Mouse (Mus musculus): ENCODE measurements around the gene Kdr. TPM values are rescaled to one million over a fixed set of nuclear protein-coding genes. Genes with fewer than 3 reads are reported as not detected.

Gene Kdr
- polyA plus RNA-seq, 1 experiment from 2014 or later: 22.8 TPM

GRCm38 (mm10) chr5:75945394-75945793 is 32.9 kb downstream of the Kdr start:
- no peaks in the 10 kb centered on the region for H3K36me3 ChIP-seq (ENCODE audit: control insufficient read depth, insufficient read depth)
- ATAC-seq: no peak
- no peak overlapping the region for H3K4me3 ChIP-seq (replicated peaks; ENCODE audit: low read length)
- H3K27ac ChIP-seq (ENCODE audit: low read length): no peak overlapping the region
- WGBS: 87% methylated on average over 4 of the region's 4 CpGs
- H3K27me3 ChIP-seq (replicated peaks; ENCODE audit: control insufficient read depth, insufficient read depth, low read length): no peaks in the 10 kb centered on the region
- no peaks in the 10 kb centered on the region for H3K9me3 ChIP-seq (ENCODE audit: control insufficient read depth, low read length)
- no peak overlapping the region for H3K4me2 ChIP-seq (ENCODE audit: low read length)
- H3K4me1 ChIP-seq (replicated peaks; ENCODE audit: control insufficient read depth, insufficient read depth, low read length): no peaks in the 10 kb centered on the region
- H3K9ac ChIP-seq (replicated peaks; ENCODE audit: low read depth, low read length): no peak overlapping the region

- H3K27me3 ChIP-seq (replicated peaks; ENCODE audit: control insufficient read depth, insufficient read depth, low read length): no peaks in the 10 kb centered on the region
- H3K4me1 ChIP-seq (replicated peaks; ENCODE audit: control insufficient read depth, insufficient read depth, low read length): no peaks in the 10 kb centered on the region
- no peaks in the 10 kb centered on the region for H3K9me3 ChIP-seq (ENCODE audit: control insufficient read depth, low read length)
- 95% methylated on average over 6 of the region's 6 CpGs for WGBS
- no peaks in the 10 kb centered on the region for H3K36me3 ChIP-seq (ENCODE audit: control insufficient read depth, insufficient read depth)
- no peak overlapping the region for H3K9ac ChIP-seq (replicated peaks; ENCODE audit: low read depth, low read length)
- ATAC-seq: no peak
- H3K27ac ChIP-seq (ENCODE audit: low read length): no peak overlapping the region
- no peak overlapping the region for H3K4me3 ChIP-seq (replicated peaks; ENCODE audit: low read length)
- H3K4me2 ChIP-seq (ENCODE audit: low read length): no peak overlapping the region
These were observed 35.0 kb downstream of the Kdr start for GRCm38 (mm10) chr5:75943301-75943700.

GRCm38 (mm10) chr5:75941775-75942580 is 36.3 kb downstream of the Kdr start:
- Histone ChIP-seq H3K4me3 (replicated peaks; ENCODE audit: low read length) (no peak overlapping the region), H3K9ac (replicated peaks; ENCODE audit: low read depth, low read length) (no peak overlapping the region), H3K9me3 (ENCODE audit: control insufficient read depth, low read length) (no peaks in the 10 kb centered on the region), H3K27me3 (replicated peaks; ENCODE audit: control insufficient read depth, insufficient read depth, low read length) (no peaks in the 10 kb centered on the region), H3K36me3 (ENCODE audit: control insufficient read depth, insufficient read depth) (no peaks in the 10 kb centered on the region), H3K4me2 (ENCODE audit: low read length) (no peak overlapping the region), H3K27ac (ENCODE audit: low read length) (no peak overlapping the region), H3K4me1 (replicated peaks; ENCODE audit: control insufficient read depth, insufficient read depth, low read length) (no peaks in the 10 kb centered on the region)
- WGBS: 45% methylated on average over 11 of the region's 11 CpGs
- no peak for ATAC-seq

GRCm38 (mm10) chr5:75939144-75939732 is 39.0 kb downstream of the Kdr start:
- 75% methylated on average over 8 of the region's 8 CpGs for WGBS
- Histone ChIP-seq H3K4me1 (replicated peaks; ENCODE audit: control insufficient read depth, insufficient read depth, low read length) (no peaks in the 10 kb centered on the region), H3K4me2 (ENCODE audit: low read length) (no peak overlapping the region), H3K9ac (replicated peaks; ENCODE audit: low read depth, low read length) (no peak overlapping the region), H3K4me3 (replicated peaks; ENCODE audit: low read length) (no peak overlapping the region), H3K9me3 (ENCODE audit: control insufficient read depth, low read length) (no peaks in the 10 kb centered on the region), H3K36me3 (ENCODE audit: control insufficient read depth, insufficient read depth) (no peaks in the 10 kb centered on the region), H3K27me3 (replicated peaks; ENCODE audit: control insufficient read depth, insufficient read depth, low read length) (no peaks in the 10 kb centered on the region), H3K27ac (ENCODE audit: low read length) (no peak overlapping the region)
- ATAC-seq: no peak

- WGBS: 72% methylated on average over 4 of the region's 4 CpGs
- Histone ChIP-seq H3K27ac (ENCODE audit: low read length) (no peak overlapping the region), H3K4me1 (replicated peaks; ENCODE audit: control insufficient read depth, insufficient read depth, low read length) (no peaks in the 10 kb centered on the region), H3K9me3 (ENCODE audit: control insufficient read depth, low read length) (no peaks in the 10 kb centered on the region), H3K36me3 (ENCODE audit: control insufficient read depth, insufficient read depth) (no peaks in the 10 kb centered on the region), H3K4me3 (replicated peaks; ENCODE audit: low read length) (no peak overlapping the region), H3K4me2 (ENCODE audit: low read length) (no peak overlapping the region), H3K27me3 (replicated peaks; ENCODE audit: control insufficient read depth, insufficient read depth, low read length) (no peaks in the 10 kb centered on the region), H3K9ac (replicated peaks; ENCODE audit: low read depth, low read length) (no peak overlapping the region)
- ATAC-seq: no peak
These were observed 40.2 kb downstream of the Kdr start for GRCm38 (mm10) chr5:75938012-75938411.

GRCm38 (mm10) chr5:75936223-75936622 is 42.0 kb downstream of the Kdr start:
- H3K9me3 ChIP-seq (ENCODE audit: control insufficient read depth, low read length): no peaks in the 10 kb centered on the region
- no peaks in the 10 kb centered on the region for H3K36me3 ChIP-seq (ENCODE audit: control insufficient read depth, insufficient read depth)
- no peak for ATAC-seq
- no peak overlapping the region for H3K27ac ChIP-seq (ENCODE audit: low read length)
- H3K9ac ChIP-seq (replicated peaks; ENCODE audit: low read depth, low read length): no peak overlapping the region
- WGBS: 84% methylated on average over 6 of the region's 6 CpGs
- no peak overlapping the region for H3K4me2 ChIP-seq (ENCODE audit: low read length)
- no peak overlapping the region for H3K4me3 ChIP-seq (replicated peaks; ENCODE audit: low read length)
- H3K27me3 ChIP-seq (replicated peaks; ENCODE audit: control insufficient read depth, insufficient read depth, low read length): no peaks in the 10 kb centered on the region
- H3K4me1 ChIP-seq (replicated peaks; ENCODE audit: control insufficient read depth, insufficient read depth, low read length): no peaks in the 10 kb centered on the region

GRCm38 (mm10) chr5:75935225-75935624 is 43.0 kb downstream of the Kdr start:
- Histone ChIP-seq H3K27me3 (replicated peaks; ENCODE audit: control insufficient read depth, insufficient read depth, low read length) (no peaks in the 10 kb centered on the region), H3K4me1 (replicated peaks; ENCODE audit: control insufficient read depth, insufficient read depth, low read length) (no peaks in the 10 kb centered on the region), H3K4me2 (ENCODE audit: low read length) (no peak overlapping the region), H3K27ac (ENCODE audit: low read length) (no peak overlapping the region), H3K4me3 (replicated peaks; ENCODE audit: low read length) (no peak overlapping the region), H3K9me3 (ENCODE audit: control insufficient read depth, low read length) (no peaks in the 10 kb centered on the region), H3K36me3 (ENCODE audit: control insufficient read depth, insufficient read depth) (no peaks in the 10 kb centered on the region), H3K9ac (replicated peaks; ENCODE audit: low read depth, low read length) (no peak overlapping the region)
- ATAC-seq: no peak
- 77% methylated on average over 8 of the region's 8 CpGs for WGBS

- no peaks in the 10 kb centered on the region for H3K36me3 ChIP-seq (ENCODE audit: control insufficient read depth, insufficient read depth)
- no peaks in the 10 kb centered on the region for H3K4me1 ChIP-seq (replicated peaks; ENCODE audit: control insufficient read depth, insufficient read depth, low read length)
- no peaks in the 10 kb centered on the region for H3K27me3 ChIP-seq (replicated peaks; ENCODE audit: control insufficient read depth, insufficient read depth, low read length)
- H3K27ac ChIP-seq (ENCODE audit: low read length): no peak overlapping the region
- no peak overlapping the region for H3K9ac ChIP-seq (replicated peaks; ENCODE audit: low read depth, low read length)
- no peak overlapping the region for H3K4me2 ChIP-seq (ENCODE audit: low read length)
- no peak overlapping the region for H3K4me3 ChIP-seq (replicated peaks; ENCODE audit: low read length)
- H3K9me3 ChIP-seq (ENCODE audit: control insufficient read depth, low read length): no peaks in the 10 kb centered on the region
- no peak for ATAC-seq
- WGBS: 88% methylated on average over 10 of the region's 10 CpGs
These were observed 44.1 kb downstream of the Kdr start for GRCm38 (mm10) chr5:75934201-75934600.

- no peak for ATAC-seq
- Histone ChIP-seq H3K4me2 (ENCODE audit: low read length) (no peak overlapping the region), H3K27me3 (replicated peaks; ENCODE audit: control insufficient read depth, insufficient read depth, low read length) (no peaks in the 10 kb centered on the region), H3K36me3 (ENCODE audit: control insufficient read depth, insufficient read depth) (no peaks in the 10 kb centered on the region), H3K9me3 (ENCODE audit: control insufficient read depth, low read length) (no peaks in the 10 kb centered on the region), H3K27ac (ENCODE audit: low read length) (no peak overlapping the region; the same call in 1 of the 2 replicates), H3K4me1 (replicated peaks; ENCODE audit: control insufficient read depth, insufficient read depth, low read length) (no peaks in the 10 kb centered on the region), H3K9ac (replicated peaks; ENCODE audit: low read depth, low read length) (no peak overlapping the region), H3K4me3 (replicated peaks; ENCODE audit: low read length) (no peak overlapping the region)
- 81% methylated on average over 20 of the region's 20 CpGs for WGBS
These were observed 44.7 kb downstream of the Kdr start for GRCm38 (mm10) chr5:75933521-75934044.
